Mouse (Mus musculus) E14TG2a.4 (cell line): ENCODE data around the gene Piga.
A peak's percentile ranks its signal among the peaks of the same experiment; 100 is the strongest.

Source experiments
- H3K27me3 ChIP-seq: 2 replicates; pipeline ENCODE4 v1.6.1; 2014; ENCODE audit warnings: low read length, control low read depth; ENCODE audit not compliant: insufficient read depth
- H3K36me3 ChIP-seq: 2 replicates; pipeline ENCODE4 v1.6.1; 2014; ENCODE audit warnings: low read length, control low read depth; ENCODE audit not compliant: insufficient read depth
- H3K4me1 ChIP-seq: replicated peaks from 2 replicates; pipeline ENCODE4 v1.6.1; 2014; ENCODE audit warnings: low read depth, low read length, control low read depth
- H3K4me3 ChIP-seq: replicated peaks from 2 replicates; pipeline ENCODE4 v1.5.1; 2014; ENCODE audit warnings: mild to moderate bottlenecking, low read length
- H3K9me3 ChIP-seq: 2 replicates; pipeline ENCODE4 v1.6.1; 2014; ENCODE audit warnings: low read length, control low read depth
- CTCF ChIP-seq: conservative IDR thresholded peaks from 2 replicates; pipeline ENCODE4 v1.5.1; 2014; ENCODE audit warnings: low read length
- NANOG ChIP-seq: IDR thresholded peaks from 2 replicates; pipeline ENCODE4 v1.6.1; 2014; ENCODE audit warnings: borderline replicate concordance, low read length, mixed read lengths
- POU5F1 ChIP-seq: IDR thresholded peaks from 2 replicates; pipeline ENCODE4 v1.6.1; 2014; ENCODE audit warnings: low read length, borderline replicate concordance

Piga gene

DNA sequence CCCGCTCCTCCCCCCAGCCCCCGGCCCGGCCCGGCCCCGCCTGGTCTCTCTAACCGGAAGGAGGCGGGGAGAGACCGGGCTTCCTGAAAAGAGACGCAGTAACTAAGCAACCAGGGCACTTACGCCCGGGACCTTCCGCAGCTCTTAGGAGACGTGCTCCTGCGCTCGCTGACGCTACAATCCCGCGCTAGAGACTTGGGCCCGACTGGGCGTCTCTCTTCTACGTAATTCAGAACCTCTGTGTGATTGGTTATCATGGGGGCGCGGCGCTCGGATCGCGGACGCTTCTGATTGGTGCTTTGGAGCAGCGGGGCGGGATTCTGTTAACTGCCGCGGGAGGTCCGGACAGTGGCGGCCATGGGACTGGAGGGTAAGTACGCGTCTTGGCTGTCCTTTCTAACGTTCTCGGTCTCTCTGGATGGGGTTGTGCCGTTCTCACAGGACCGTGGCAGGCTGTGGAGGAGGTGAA lies at the start of gene Piga:
Piga (plus strand) TSS at position 317 of the 469 bp plus-strand sequence.
- H3K36me3 ChIP-seq = peaks cover 32% of the 10 kb centered on the region
- peak within 1 kb of the TSS; percentile 85 for H3K4me3 ChIP-seq
- H3K4me1 ChIP-seq = peaks cover 22% of the 10 kb centered on the region
- no peaks in the 10 kb centered on the region for H3K9me3 ChIP-seq
- TF ChIP-seq POU5F1 (no peak), NANOG (no peak), CTCF (no peak)
- no peaks in the 10 kb centered on the region for H3K27me3 ChIP-seq

DNA sequence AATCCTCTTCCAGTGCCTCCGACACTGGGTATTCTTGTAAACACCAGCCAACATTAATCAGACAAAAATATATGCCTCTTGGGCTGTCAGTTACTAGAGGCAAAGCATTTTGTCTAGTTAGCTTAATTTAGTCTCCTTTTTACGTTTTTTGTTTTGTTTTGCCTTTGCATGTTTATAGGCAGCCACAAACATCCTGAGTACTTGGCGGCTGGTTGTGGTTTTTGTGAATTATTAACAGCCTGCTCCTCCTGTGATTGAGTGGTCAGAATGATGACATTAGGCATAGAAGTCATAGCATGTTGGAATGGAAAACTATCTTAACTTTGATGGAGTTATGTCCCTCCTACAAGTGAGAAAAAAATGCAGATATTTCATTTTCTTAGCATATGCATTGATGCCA lies 49.0 kb upstream of the Piga start:
- Histone ChIP-seq H3K36me3 (no peaks in the 10 kb centered on the region), H3K9me3 (no peaks in the 10 kb centered on the region), H3K4me1 (no peaks in the 10 kb centered on the region), H3K27me3 (no peaks in the 10 kb centered on the region), H3K4me3 (no peak overlapping the region)
- TF ChIP-seq CTCF (no peak), POU5F1 (no peak), NANOG (no peak)

DNA sequence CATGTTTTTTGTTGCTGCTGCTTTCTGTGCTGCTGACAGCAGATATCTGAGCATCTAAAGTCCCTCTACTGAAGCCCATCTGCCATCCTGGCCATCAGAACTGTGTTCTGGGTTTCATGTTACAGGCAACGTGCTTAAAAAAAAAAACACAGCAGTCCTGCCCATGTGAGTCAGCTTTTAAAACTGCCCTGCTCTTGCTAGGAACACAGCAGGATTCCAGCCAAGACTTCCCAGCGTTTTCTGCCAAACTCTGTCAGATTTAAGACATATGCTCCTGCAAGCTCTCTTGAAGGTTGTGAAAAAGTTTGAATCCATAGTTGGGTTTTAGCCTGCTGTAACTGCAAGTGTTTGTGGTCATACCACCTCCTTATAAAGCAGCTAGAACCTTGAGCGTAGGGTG lies 46.5 kb upstream of the Piga start, which contains the start of gene Vegfd:
Vegfd (plus strand) TSS at position 298 of the 400 bp plus-strand sequence.
- no peaks in the 10 kb centered on the region for H3K4me1 ChIP-seq

DNA sequence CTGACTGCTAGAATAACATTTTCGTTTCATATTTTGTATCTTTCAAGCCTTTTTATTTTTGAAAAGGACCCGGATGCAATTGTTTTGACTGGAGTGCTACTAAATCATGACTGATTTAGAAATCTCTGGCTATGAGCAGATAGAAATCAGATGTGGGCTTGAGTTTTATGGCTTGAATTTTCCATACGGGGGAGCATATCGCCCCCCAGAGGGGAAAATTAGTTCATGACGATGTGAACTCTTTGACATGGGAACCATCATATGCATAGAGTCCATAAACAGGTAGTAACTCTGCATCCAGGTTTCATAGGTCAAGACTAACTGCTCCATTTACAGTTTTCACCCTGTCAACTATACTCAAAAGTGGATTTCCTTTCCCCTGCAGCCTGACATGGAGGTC lies 45.0 kb upstream of the Piga start:
- Histone ChIP-seq H3K4me1 (no peaks in the 10 kb centered on the region), H3K36me3 (no peaks in the 10 kb centered on the region), H3K27me3 (no peaks in the 10 kb centered on the region), H3K9me3 (no peaks in the 10 kb centered on the region), H3K4me3 (no peak overlapping the region)
- TF ChIP-seq NANOG = no peak
- TF ChIP-seq CTCF = 0 out of 2 replicates have a peak, but pooled peaks have one; percentile 6
- TF ChIP-seq POU5F1 = no peak

More for the DNA sequence above, 46.5 kb upstream of the Piga start, which contains the start of gene Vegfd:
- TF ChIP-seq NANOG (no peak), POU5F1 (no peak), CTCF (no peak)
- no peaks in the 10 kb centered on the region for H3K9me3 ChIP-seq
- no peak within 1 kb of the TSS for H3K4me3 ChIP-seq
- H3K27me3 ChIP-seq = no peaks in the 10 kb centered on the region
- no peaks in the 10 kb centered on the region for H3K36me3 ChIP-seq

DNA sequence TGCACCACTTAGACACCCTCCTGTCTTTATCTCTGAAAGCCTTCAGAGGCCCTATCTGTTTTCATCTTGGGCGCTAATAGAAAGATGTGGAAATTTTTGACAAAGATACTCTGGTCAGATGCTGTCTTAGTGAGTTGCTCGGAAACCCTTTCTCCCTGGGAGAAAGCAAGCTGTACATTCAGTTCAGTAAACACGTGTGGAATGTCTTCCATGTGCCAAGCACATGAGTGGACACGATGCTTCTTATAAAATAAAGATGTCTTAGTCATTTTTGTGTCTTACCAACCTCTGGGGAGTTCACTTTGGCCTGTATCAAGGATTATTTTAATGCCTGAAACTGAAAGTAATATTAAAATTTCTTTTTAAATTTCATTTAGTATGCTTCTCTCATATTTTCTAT lies 39.9 kb upstream of the Piga start:
- H3K4me3 ChIP-seq = no peak overlapping the region
- no peaks in the 10 kb centered on the region for H3K36me3 ChIP-seq
- no peaks in the 10 kb centered on the region for H3K27me3 ChIP-seq
- peaks cover 13% of the 10 kb centered on the region for H3K4me1 ChIP-seq
- TF ChIP-seq CTCF (no peak), NANOG (no peak), POU5F1 (no peak)
- no peaks in the 10 kb centered on the region for H3K9me3 ChIP-seq

DNA sequence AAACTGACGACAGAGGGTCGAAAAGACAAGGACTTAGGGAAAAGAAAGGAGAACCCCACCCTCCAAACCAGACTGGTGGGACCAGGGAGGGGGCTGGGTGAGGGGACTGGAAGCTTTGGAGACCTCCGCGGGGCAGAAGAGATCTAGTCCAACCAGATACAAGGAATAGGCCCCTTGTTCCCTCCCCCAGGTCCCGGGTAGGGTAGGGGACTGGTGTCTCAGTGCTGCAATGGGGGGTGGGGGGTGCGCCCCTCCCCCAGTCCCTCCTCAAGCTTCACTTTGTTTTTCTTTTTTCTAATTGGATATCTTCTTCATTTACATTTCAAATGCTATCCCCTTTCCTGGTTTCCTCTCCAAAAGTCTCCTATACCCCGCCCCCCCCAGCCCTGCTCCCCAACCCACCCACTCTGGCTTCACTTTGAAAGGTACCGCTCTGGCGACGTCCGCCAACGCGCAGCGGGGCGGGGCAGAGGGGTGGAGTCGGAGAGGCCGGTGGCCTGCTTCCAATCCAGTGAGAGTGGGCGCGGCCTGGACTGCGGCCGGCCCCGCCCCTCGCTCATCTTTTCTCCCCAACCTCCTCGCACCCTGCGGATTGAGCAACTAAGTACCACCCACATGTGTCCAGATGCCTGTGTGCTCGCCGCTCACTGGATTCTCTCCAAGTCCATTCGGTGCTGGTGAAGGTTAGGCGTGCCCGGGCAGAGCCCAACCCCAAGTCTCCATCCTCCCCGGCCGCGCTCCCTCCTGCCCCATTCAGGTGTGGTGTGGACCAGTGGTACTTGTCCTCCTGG lies 37.8 kb upstream of the Piga start:
- Histone ChIP-seq H3K9me3 (no peaks in the 10 kb centered on the region), H3K27me3 (no peaks in the 10 kb centered on the region), H3K4me3 (peak overlapping the region; percentile 60), H3K36me3 (no peaks in the 10 kb centered on the region), H3K4me1 (peaks cover 13% of the 10 kb centered on the region)
- TF ChIP-seq POU5F1 = no peak
- TF ChIP-seq NANOG = no peak

DNA sequence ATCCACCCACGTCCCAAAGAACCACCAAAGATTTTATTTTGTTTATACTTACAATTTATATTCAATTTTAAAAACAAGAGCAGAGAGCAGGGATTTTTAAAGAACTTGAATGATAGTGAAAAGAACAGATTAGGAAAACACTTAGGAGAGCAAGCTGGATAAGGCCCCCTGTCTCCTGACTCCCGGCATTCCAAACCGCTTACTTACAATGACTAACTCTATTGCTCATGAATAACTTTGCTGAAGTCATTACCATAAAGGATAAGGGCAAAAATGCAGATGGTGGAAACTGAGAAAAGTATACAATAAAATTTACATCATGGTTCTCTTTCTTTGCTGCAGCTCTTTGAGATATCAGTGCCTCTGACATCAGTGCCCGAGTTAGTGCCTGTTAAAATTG lies 25.5 kb upstream of the Piga start:
- Histone ChIP-seq H3K27me3 (no peaks in the 10 kb centered on the region), H3K36me3 (no peaks in the 10 kb centered on the region), H3K4me1 (peaks cover 3% of the 10 kb centered on the region; the same call in 1 of the 2 replicates), H3K9me3 (no peaks in the 10 kb centered on the region), H3K4me3 (no peak overlapping the region)
- no peak for TF ChIP-seq CTCF
- no peak for TF ChIP-seq NANOG
- TF ChIP-seq POU5F1 = no peak

DNA sequence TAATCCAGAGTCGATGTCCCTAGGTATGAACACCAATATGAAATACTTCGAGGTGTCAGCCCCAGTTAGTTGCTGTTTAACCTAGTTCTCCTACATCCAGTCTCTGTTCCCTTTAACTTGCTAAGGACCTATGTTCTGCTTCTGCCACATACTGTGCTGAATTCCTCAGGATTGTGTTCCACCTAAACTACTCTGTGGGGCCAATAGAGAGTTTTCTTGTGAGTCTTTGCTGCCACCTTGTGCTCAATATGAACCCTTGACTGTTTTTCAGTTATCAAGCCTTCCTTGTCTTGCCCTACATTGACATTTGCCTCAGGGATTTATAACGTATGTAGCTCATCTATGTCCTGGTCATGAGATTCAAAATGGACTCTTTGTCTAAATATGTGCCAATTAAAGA lies 21.1 kb upstream of the Piga start:
- TF ChIP-seq CTCF (peak; percentile 16; the same call in 1 of the 2 replicates), POU5F1 (no peak), NANOG (no peak)
- no peaks in the 10 kb centered on the region for H3K9me3 ChIP-seq
- peaks cover 9% of the 10 kb centered on the region for H3K4me1 ChIP-seq

More for the DNA sequence above, 21.1 kb upstream of the Piga start:
- Histone ChIP-seq H3K4me3 (no peak overlapping the region), H3K36me3 (no peaks in the 10 kb centered on the region), H3K27me3 (no peaks in the 10 kb centered on the region)
